Mouse (Mus musculus) layer of hippocampus, adult 9-10 months (tissue): ENCODE data around the gene Atl2.

Experiments used
- DNase-seq: peaks from one replicate; pipeline ENCODE4 v3.0.0; 2022; ENCODE audit warnings: low spot score

The Atl2 gene

GRCm38 (mm10) chr17:79824406-79824805 lies 71.5 kb downstream of the Atl2 start:
- no peak for DNase-seq

GRCm38 (mm10) chr17:79818884-79819283 lies 77.0 kb downstream of the Atl2 start:
- no peak for DNase-seq

- no peak for DNase-seq
Observed at GRCm38 (mm10) chr17:79817995-79818394, 77.9 kb downstream of the Atl2 start.

- DNase-seq: no peak
Observed at GRCm38 (mm10) chr17:79817551-79817950, 78.4 kb downstream of the Atl2 start.

- no peak for DNase-seq
Observed at GRCm38 (mm10) chr17:79816896-79817295, 79.0 kb downstream of the Atl2 start.

- DNase-seq: no peak
Observed at GRCm38 (mm10) chr17:79810421-79810820, 85.5 kb downstream of the Atl2 start.

GRCm38 (mm10) chr17:79809491-79810316 lies 86.2 kb downstream of the Atl2 start:
- DNase-seq: no peak

DNA sequence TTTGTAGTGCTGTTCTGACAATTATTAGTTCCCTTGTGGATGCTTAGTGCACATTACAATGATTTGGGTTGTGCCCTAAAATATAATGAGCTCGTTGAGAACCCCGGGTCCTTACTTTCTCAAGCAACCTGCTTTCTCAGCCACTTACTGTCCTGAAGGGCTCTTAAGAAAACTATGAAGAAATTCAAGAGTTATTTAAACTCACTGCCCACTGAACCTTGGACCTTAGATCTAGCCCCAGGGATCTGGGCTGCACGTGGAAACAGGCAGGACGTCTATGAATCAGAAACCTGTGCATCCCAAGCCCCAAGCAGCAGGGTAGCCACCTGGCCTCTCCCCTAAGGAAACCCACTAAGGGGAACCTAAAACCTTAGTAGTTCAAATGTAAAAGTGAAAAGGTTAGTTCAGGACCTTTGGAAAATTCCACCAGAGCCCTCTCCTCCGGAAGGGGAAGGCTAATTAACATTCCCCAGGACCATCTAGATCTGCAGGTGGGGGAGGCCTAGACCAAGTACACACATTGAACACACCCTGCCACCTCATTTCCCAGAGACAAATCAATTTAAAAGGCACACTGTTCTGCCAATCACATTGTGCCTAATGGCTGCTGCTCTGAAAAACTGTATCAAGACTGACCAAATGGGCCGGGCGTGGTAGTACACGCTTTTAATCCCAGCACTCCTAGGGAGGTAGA lies 88.5 kb downstream of the Atl2 start:
- DNase-seq: no peak

DNA sequence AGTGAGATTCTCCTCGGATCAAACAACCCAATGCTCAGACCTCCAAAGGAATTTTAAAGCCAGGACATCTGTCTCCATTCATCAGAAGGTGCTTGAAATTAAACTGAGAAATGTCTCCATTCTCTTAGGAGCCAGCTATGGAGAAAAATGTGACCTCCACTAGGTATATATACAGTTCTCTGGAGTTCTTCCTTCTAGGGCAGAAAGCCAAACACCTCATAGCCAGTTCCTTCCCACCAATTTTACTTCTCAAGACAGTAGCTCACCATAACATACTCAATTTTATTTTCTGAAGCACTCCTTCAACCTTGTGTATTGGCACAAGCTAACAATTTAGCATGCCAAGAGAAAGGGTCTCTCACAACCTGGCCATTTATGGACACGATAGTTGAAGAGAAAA lies 91.2 kb downstream of the Atl2 start:
- no peak for DNase-seq

- no peak for DNase-seq
Observed at GRCm38 (mm10) chr17:79802056-79802455, 93.9 kb downstream of the Atl2 start.

DNA sequence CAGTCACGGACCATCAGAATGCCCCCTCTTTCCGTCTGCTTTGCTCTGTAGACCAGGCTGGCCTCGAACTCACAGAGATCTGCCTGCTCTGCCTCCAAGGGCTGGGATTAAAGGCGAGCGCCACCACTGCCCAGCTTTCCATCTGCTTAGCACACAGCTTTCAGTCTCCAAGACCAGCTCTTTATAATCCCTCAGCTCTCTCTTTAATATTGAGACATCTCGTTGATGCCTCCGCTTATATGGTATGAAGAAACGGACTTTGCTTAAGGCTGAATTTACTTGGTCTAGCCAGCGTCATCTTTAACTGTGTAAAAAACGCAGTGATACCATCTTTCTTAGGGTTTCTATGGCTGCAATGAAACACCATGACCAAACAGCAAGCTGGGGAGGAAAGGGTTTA lies 97.1 kb downstream of the Atl2 start:
- no peak for DNase-seq
